Mouse (Mus musculus) layer of hippocampus, adult 18-20 months (tissue): ENCODE measurements around the gene Pik3r2. TPM values are rescaled to one million over a fixed set of nuclear protein-coding genes. Genes with fewer than 3 reads are reported as not detected.

ENCODE experiments used
- DNase-seq, 2 experiments: peaks; one replicate each; pipeline ENCODE4 v3.0.0; 2022; ENCODE audit warnings: low spot score in 2 of 2
- total RNA-seq, 2 experiments: library from RNA; stranded (reverse); gene quantifications; 2 replicates each; pipeline ENCODE4 v1.2.3; 2021

Pik3r2 gene
- total RNA-seq, 2 experiments from 2014 or later = 158 to 162 TPM

DNA sequence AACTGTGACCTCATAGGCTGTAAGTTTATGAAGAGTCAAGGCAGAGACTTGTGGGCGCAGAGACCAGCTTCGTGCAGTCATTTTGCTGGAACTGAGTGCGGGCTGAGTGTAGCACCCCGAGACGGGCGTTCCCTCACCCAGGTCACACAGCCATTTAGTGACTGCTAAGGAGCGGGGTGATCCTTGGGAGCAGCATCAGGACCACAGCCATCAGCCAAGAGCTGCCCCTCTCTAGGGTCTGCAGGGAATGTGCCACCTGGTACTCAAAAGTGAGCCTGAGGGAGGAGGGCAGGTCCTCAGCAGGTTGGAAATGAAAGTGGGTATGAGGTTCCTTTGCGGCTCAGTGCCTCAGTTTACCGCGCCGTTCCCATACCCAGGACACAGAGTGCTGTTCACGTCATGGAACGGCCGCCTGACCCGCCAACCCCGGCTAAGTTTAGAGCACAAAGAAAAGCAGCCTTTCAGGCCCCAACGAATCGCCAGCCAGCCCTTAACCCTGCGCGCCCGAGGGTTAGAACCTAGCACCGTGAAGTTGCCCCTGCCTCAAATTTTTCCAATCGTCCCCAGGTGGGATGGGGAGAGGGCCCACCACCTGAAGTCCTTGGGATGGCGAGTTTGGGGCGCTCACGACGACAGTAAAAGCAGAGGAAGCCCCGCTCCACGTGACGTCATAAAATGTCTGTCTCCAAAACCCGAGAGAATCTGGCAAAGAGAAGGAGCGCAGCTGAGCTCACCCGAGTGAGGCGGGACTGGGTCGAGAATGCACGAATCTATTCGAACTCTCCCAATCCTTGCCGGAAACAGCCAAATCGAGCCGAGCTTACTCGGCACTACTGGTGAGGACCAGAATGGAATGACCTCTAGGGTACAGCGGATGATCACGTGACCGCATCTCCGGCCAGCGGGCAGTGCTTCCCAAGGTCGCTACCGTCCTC, 32.6 kb downstream of the Pik3r2 start:
- DNase-seq = no peak

DNA sequence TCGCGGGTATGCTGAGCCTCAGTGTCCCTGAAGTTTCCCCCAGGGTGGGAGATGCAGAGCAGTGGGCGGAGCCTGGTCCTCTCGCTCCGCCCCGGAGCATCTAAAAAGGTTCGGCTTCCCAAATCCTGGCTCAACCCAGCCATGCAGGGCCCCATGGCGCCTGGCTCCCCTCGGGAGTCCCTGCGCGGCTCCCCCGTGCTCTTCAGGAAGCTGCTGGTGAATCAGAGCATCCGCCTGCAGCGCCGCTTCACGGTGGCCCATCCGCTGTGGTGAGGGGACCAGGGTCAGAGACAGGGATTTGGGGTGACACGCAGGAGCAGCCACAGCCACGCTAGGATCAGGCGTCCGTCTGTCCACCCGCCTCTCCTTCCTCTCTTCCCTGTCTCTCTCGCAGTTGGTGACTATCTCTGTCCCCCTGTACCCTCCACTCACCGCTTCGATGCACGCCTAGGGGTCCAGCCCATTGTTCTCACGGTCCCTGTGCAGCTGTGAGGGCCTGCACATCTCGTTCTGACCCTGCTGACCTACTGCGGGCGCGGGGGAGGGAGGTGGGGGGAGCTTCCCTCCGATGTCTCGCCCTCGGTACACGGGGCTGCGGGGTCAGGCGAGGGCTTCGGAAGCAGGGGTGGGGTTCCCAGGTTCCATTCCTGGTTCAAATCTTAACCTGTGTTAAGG, 33.4 kb downstream of the Pik3r2 start:
- DNase-seq = no peak

DNA sequence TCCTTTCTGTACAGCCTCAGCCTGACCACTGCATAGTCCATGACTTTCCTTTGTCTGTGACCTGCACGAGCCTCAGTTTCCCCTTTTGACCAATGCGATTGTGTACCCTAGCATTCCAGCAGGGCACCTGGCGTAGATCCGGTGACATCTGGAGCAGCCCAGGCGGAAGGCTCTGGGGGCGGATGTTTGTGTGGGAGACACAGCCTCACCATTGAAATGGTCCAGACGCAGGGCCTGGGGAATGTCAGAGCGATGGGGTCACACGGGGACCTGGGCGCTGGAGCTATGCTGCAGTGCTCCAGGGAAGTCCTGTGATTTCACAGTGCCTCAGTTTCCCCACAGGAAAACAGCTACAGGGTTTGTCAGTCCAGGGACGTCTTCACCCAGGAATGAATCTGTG, 34.3 kb downstream of the Pik3r2 start:
- no peak for DNase-seq

DNA sequence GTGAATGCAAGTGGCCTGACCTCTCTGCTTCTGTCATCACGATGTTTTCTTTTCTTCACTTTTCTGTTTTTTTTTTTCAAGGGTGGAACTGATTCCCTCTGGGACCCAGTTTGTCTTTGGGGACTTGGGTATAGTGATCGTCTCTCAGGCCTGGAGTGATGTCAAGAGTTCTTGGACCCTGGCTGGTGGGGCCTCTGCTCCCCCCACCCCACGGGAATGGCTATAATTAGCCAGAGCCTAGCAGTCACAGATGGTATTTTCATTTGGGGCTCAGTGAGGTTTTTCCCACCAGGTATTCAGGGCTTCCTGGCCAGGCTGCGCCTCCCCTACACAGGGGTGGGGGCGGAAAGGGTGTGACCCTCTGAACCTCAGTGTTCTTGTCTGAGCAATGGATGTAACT, 34.9 kb downstream of the Pik3r2 start:
- no peak for DNase-seq

DNA sequence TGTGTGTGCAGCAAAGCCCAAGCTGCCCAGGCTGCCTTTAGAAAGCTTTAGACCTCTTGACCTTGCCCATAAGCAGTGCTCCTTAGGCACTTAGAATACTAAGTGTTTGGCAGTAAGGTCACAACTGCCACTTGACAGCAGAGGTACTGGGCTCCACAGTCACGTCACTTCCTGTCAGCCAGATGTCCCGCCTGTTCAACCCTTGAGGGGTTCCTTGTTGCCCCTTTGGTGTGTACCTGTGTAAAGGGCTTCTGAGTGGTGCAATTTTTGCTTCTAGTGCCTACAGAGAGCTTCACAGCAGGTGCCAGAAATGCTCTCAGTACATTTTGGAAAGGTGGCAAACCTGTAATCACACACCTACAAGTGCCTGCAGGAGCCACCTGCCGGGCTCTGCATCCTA, 38.3 kb downstream of the Pik3r2 start:
- DNase-seq = no peak

DNA sequence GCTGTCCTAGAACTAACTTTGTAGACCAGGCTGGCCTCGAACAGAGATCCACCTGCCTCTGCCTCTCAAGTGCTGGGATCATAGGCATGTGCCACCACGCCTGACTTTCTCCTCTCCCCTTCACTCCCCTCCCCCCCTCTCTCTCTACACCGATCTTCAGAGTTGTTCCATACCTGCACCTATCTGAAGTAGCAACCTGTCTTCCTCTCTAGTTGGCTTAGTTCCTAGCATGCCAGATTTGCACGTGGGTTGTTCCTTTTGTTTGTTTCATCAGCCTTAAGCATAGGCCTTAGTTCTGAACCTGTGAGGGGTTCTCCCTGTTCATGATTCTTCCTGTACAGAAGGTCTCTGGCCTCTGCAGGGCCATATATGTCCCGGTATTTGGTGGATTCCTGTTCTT, 38.8 kb downstream of the Pik3r2 start:
- no peak for DNase-seq

DNA sequence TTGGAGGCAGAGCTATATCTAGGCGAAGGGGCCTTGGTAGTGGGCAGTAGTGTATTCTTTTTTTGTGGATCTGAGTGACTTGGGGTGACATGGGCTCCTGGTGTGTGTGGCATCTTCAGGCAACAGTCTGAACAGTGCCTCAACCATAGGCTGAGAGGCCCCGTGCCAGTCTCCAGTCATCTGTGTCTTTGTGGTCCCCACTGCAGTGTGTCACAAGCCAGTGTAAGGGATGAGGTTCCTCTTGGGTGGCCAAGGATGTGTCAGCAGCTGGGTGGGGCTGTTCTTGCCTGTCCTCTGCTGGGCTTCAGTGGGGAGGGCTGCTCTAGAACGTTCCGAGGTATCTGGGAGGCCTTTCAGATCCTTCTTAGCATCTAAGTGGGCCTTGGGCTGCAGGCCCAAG, 45.6 kb downstream of the Pik3r2 start:
- DNase-seq = no peak

DNA sequence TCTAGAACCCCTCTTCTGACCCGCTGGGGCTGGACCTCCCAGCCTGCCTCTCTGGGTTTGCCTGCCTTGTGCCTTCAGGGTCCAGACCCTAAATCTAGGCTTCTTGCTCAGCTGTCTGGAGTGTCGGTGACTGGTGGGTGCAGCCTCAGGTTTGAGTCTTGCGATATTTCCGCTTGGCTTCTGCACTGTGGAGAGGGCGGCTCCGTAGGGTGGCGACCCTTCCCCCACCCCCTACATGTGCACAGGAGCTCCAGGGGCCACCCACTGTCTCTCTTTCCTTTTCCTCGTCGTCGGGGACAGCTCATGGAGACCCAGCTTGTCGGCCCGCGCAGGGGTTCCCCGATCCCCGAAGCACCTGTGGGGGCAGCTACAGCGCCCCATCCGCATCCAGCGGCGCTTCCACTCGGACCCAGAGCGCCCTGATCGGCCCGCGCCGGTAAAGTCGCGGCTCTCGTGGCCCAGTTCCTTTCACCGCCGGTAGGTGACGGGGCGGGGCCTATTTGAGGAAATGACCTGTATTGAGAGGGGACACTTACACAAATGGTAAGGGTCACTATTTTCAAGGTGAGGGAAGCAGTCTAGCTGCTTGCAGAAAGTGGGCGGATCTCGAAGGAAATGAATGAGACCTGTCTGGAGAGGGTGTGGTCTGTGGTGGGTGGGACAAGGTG, 46.6 kb downstream of the Pik3r2 start:
- DNase-seq = no peak

DNA sequence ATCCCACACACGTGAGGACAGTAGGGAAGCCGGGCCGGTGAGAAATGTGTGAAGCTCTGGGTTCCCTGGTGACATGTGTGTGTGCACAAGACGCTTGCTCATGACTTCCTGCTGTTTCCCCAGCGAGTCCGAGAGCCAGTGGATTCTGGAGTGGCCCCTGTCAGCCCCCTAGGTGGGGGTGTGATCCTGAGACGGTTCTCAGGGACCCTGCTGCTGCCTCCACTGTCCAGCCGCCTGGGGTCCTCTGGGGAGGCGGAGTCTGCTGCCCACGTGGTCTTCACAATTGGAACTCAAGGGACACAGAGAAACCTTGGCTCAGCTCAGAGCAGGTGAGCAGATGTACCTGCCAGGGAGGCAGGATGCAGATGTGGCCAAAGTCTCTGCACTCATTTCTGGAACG, 49.8 kb downstream of the Pik3r2 start:
- DNase-seq = no peak

DNA sequence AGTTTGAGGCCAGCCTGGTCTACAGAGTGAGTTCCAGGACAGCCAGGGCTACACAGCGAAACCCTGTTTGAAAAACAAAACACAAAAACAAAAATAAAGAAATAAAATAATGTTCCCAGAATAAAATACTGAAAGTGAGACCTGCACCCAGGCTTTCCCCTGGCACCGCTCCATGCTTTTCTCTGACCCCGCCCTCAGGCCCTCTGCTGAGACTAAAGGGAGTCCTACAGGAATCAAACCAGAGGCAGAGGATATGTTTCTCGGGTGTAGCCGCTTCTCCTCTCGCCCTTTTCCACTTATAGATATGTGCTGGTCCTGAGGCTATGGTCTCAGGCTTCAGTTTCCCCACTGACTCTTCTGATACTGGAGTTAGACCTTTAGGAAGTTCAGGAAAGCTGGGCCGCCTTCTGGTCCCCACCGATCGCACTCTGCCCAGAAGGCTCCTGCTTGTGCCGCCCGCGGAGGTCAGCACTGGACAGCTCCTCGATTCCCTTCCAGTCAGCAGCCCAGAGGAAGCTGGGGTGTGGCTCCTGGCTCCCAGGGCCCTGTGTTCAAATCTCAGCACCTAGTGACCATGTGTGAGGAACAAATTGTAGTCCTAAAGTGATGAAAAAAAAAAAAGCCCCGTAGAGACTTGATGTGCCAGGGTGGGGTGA, 50.6 kb downstream of the Pik3r2 start:
- DNase-seq = no peak

DNA sequence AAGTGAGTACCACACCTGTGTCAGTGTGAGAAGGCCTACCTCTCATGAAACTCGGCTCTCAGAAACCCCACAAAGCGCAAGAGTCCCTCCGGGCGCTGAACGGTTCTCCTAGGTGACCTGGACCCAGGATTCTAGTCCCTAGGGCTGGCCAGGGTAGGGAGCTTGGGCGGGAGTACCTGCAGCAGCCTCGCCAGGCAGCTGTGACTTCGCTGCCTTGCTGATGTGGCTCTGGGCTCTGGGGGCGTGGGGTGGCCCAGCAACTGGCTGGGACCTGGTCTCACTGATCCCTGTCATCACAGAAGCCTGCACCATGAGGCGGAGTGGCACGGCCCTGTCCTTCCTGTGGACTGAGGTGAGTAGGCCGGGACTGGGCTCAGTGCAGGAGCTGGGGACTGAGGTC, 52.3 kb downstream of the Pik3r2 start:
- DNase-seq = no peak

DNA sequence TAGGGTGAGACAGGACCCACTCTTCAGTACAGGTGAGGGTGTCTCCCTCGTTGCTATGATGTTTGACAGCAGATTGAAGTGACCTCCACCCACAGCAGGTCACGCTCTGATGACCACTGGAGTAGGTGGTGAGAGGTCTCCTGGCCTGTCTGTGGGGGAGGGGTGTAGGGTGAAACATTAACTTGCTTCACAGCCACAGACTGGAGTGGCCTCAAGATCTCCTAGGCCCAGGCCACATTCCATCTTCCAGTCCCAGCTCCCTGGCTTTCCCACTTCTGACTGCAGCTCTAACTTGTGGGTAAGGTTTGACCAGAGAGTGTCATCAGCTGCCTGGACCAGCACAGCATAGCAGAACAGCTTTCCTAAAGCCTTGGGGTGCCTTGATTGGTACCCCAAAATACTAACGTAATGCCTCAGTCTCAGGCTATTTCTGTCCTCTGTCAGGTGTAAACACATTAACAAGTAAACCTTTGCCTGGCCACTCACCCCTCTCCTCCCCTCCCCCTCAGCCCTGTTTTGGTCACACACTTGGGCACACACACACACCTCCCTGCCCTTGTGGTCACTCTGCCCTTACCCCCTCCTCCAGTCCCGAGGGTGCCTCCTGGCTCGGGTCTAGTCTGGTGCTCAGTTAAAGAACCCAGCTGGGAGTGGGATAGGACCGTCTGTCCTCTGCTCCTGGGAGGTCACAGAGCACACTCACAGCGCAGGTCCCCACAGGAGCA, 52.9 kb downstream of the Pik3r2 start, which contains the start of gene Pde4c:
TSS of gene Pde4c (plus strand) at position 235 of the 725 bp plus-strand sequence.
- no peak for DNase-seq

DNA sequence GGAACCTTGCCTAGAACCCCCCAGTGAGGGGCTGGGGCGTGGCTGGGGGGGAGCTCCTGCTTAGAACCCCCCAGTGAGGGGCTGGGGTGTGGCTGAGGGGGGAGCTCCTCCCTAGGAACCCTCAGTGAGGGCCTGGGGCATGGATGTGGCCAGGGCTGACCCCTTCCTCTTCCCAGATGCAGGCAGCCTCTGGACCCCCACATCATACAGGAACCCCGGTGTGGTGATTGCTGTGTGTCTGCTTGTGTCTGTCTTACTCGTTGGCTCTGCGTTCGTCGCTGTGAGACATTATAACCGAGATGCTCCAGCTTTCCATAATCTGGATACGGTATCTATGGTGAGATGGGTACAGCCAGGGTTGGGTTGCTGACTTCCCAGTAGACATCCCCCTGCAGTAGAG, 54.9 kb downstream of the Pik3r2 start:
- no peak for DNase-seq

DNA sequence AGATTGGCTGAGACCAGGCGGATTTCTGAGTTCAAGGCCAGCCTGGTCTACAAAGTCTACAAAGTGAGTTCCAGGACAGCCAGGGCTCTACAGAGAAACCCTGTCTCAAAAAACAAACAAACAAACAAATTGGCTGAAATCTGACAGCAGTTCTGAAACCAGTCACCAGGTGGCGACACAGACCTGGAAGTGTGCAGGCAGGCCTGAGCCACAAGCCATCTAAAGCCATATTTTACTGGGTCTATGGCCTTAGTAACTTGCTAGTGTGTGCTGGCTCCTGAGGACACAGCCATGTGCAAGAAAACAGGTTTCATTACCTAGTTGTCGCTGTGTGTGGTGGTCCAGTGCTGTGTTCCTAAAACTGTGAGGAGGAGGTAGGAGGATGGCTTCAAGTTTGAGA, 55.8 kb downstream of the Pik3r2 start:
- DNase-seq = peak; percentile 50 to 84

DNA sequence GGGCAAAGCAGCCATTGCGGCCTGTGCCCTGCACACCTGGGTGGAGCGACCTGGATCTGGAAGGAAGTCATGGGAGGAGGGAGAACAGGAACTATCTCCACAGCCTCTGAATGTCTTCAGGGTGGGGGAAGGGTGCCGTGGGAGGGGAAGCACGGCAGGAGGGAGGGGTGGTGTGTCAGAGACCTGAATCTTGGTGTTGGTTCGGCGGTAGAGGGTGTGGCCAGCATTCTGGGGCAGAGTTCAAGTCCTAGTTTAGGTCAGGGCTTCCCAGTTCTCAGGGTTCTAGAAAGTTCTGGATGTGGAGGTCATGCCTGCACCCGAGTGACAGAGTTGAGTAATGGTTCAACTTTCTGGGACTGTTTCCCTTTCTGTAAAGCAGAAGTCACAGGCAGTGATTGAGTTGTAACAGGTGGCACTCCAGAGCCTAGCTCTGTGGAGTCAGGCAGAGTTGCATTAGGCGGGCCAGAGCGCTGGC, 56.7 kb downstream of the Pik3r2 start:
- no peak for DNase-seq

DNA sequence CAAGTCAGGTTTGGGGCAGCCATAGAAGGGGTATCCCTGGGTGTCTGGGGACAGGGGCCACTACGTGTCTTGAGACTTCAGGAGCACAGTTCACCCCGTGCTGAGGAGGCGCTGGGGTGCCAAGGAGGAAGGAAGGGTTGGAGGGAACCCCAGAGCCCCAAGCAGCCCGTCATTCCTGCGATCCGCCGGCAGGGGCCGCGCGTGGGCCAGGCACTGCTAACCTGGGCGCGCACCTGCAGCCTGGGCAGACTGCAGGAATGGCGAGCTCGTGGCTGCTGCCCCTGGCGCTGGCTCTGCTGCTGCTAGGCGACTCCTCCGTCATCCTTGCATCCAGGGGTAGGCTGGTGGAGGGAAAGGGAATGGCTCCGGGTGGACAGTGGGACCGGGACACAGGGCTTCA, 58.2 kb downstream of the Pik3r2 start, which contains the start of gene Gm3336:
TSS of gene Gm3336 (plus strand) at position 247 of the 400 bp plus-strand sequence.
- DNase-seq = peak in 1 of 2 experiments; percentile 55
